Mouse (Mus musculus): Measurements from ENCODE around the gene Efcab6. TPM values are rescaled to one million over a fixed set of nuclear protein-coding genes. Genes with fewer than 3 reads are reported as not detected.

Efcab6 gene
- total RNA-seq, 2 experiments from 2014 or later, result 16.7 to 17.5 TPM

DNA sequence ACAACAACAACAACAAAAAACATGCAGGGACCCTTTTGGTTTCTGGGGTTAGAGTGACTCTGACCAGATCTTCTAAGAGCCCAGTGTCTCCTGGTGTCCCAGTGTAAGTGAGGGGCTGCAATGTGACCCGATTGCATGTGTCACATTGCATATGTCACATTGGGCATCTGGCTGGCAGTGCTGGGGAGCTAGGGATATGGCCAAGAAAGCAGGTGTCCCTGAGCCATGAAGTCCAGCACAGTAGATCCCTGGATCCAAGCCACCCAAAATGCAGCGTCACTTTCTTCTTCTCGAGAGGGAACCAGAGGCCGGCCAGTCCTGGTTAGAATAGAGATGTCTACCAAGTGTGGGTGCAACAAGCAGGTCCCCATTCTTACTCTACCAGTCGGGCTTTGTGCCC, 199.6 kb downstream of the Efcab6 start:
- H3K27ac ChIP-seq, result no peak overlapping the region
- intact Hi-C loops (cut with DNase I), result no loop called here
- no peak for DNase-seq (ENCODE audit: extremely low spot score in 1 of 2, low spot score in 2 of 2)
- TF ChIP-seq CTCF (IDR thresholded peaks at IDR 0.05), result no peak
- no peak overlapping the region for H3K4me3 ChIP-seq

DNA sequence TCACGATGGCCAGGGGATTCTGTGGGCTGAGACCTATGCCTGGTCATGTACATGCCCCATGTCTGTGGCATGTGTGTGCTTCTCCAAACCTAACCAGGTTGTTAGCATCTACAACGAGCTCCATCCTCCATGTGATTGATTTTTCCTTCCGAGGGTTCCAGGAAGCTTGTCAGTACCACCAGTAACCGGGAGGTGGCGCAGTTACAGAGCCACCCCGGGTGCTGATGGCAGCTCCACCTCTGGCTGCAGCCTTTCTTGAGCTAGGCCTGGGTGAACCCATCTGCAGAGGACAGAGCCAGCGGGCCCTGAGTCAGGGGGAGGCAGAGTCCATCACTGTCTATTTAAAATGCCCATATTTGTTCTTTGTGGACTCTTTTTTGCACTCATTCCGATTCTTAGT, 208.1 kb downstream of the Efcab6 start:
- Histone ChIP-seq H3K27ac (no peak overlapping the region), H3K4me3 (no peak overlapping the region)
- DNase-seq (ENCODE audit: extremely low spot score in 1 of 2, low spot score in 2 of 2), result peak; percentile 72 to 81
- intact Hi-C loops (cut with DNase I), result loop anchor here (1.0 to 5.0 kb wide), 3 partner anchors 55 to 215 kb away; no protein-coding TSS in a partner anchor
- peak; percentile 98 for TF ChIP-seq CTCF (IDR thresholded peaks at IDR 0.05)

GRCm38 (mm10) chr15:83853400-83853811, 211.8 kb downstream of the Efcab6 start:
- intact Hi-C loops (cut with DNase I), result loop anchor here (5.0 kb wide), 1 partner anchor 144 kb away; no protein-coding TSS in a partner anchor
- peak overlapping the region; percentile 44 for H3K27ac ChIP-seq
- peak; percentile 9; the same call in 1 of the 2 replicates for TF ChIP-seq CTCF (IDR thresholded peaks at IDR 0.05)
- H3K4me3 ChIP-seq, result no peak overlapping the region
- peak in 1 of 2 experiments; percentile 51 for DNase-seq (ENCODE audit: extremely low spot score in 1 of 2, low spot score in 2 of 2)

- no peak for DNase-seq (ENCODE audit: extremely low spot score in 1 of 2, low spot score in 2 of 2)
- H3K4me3 ChIP-seq, result no peak overlapping the region
- peak overlapping the region; percentile 87 for H3K27ac ChIP-seq
- intact Hi-C loops (cut with DNase I), result no loop called here
- no peak for TF ChIP-seq CTCF (IDR thresholded peaks at IDR 0.05)
Observed at GRCm38 (mm10) chr15:83848193-83848592, 217.0 kb downstream of the Efcab6 start.

DNA sequence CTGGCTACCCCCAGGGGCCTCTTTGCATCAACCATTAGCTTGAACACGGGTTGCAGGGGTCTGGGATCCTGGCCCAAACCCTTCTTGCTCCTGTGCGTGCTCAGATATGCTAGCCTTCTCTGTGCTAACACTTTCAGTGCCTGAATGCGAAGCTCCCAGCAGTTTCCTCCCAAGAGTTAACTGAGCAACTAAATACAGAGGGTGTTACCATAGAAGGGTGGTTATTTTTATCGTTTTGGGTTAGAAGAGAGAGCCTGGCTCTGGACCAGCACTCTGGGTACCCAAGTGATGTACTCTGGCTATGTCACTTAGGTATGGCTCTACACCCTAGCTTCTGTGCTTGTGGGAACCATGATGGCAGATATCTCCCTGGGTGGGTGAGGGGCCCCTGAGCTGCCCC, 217.7 kb downstream of the Efcab6 start:
- peak overlapping the region; percentile 87 for H3K27ac ChIP-seq
- intact Hi-C loops (cut with DNase I), result no loop called here
- no peak overlapping the region for H3K4me3 ChIP-seq
- DNase-seq (ENCODE audit: extremely low spot score in 1 of 2, low spot score in 2 of 2), result no peak
- no peak for TF ChIP-seq CTCF (IDR thresholded peaks at IDR 0.05)

GRCm38 (mm10) chr15:83846592-83846991, 218.6 kb downstream of the Efcab6 start:
- peak overlapping the region; percentile 83 for H3K27ac ChIP-seq
- DNase-seq (ENCODE audit: extremely low spot score in 1 of 2, low spot score in 2 of 2), result no peak
- no peak overlapping the region for H3K4me3 ChIP-seq
- TF ChIP-seq CTCF (IDR thresholded peaks at IDR 0.05), result no peak
- intact Hi-C loops (cut with DNase I), result no loop called here

GRCm38 (mm10) chr15:83845734-83846133, 219.4 kb downstream of the Efcab6 start:
- peak overlapping the region; percentile 83 for H3K27ac ChIP-seq

GRCm38 (mm10) chr15:83842915-83843789, 222.0 kb downstream of the Efcab6 start:
- intact Hi-C loops (cut with DNase I), result loop anchor here (2.0 kb wide), 1 partner anchor 60 kb away; no protein-coding TSS in a partner anchor
- H3K4me3 ChIP-seq, result no peak overlapping the region
- peak overlapping the region; percentile 84 for H3K27ac ChIP-seq
- no peak for TF ChIP-seq CTCF (IDR thresholded peaks at IDR 0.05)
- DNase-seq (ENCODE audit: extremely low spot score in 1 of 2, low spot score in 2 of 2), result no peak

More at GRCm38 (mm10) chr15:83845734-83846133, 219.4 kb downstream of the Efcab6 start:
- no peak for TF ChIP-seq CTCF (IDR thresholded peaks at IDR 0.05)
- H3K4me3 ChIP-seq, result no peak overlapping the region
- no peak for DNase-seq (ENCODE audit: extremely low spot score in 1 of 2, low spot score in 2 of 2)
- intact Hi-C loops (cut with DNase I), result no loop called here

DNA sequence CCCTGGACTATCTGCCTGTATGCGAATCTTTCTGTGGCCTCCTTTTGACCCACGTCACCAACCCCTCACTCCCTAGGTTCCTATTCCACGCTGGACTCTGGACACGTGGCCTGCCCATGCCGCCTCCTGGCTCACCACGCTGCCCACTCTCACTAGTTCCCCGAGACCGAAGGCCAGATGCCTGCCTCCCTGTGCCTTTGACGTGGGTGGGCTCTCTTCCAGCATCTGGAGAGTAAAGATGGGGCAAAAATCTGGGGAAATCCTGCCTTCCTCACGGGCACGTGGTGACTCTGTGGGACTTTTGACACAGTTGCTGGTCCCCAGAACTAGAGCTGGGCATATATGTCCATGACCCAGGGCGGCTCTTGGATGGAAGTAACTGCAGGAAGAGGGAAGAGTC, 222.8 kb downstream of the Efcab6 start:
- DNase-seq (ENCODE audit: extremely low spot score in 1 of 2, low spot score in 2 of 2), result no peak
- Histone ChIP-seq H3K4me3 (no peak overlapping the region), H3K27ac (peak overlapping the region; percentile 84)
- intact Hi-C loops (cut with DNase I), result loop anchor here (2.0 kb wide), 1 partner anchor 60 kb away; no protein-coding TSS in a partner anchor
- no peak for TF ChIP-seq CTCF (IDR thresholded peaks at IDR 0.05)

DNA sequence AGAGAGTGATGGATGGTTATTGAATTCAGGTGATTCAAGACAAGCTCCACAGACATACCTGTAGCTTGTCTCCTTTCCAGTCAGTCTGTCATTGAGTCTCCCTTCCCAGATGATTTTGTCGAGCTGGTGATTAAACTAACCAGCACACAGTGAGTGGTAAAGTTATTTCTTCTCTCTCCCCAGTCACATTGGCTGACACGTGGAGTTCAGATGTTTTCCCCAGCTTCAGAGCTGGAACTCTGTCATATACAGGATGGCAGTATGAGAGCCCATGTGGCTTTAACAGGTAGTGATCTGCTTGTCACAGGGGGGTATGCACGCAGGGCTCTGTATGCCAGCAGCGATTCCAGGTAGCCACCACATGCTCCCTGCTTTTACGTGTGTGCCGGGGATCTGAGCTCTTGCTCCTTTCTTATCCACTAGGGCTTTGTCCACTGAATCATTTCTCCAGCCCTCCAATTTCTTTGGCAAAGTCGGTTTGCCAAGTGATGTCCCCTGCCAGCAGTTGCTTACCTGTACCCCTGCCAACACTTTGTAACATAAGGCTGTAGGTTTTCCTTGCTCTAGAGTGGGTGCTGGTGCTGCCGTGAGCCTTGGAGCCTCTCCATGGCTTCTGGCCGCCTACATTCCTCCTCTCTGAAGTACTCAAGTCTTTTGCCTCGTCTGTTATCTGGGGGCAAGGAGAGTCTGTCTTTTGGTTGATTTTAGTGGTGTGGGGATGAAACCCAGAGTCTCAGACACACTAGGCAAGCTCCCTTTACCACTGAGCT, 224.0 kb downstream of the Efcab6 start:
- no peak for TF ChIP-seq CTCF (IDR thresholded peaks at IDR 0.05)
- Histone ChIP-seq H3K27ac (peak overlapping the region; percentile 84), H3K4me3 (no peak overlapping the region)
- intact Hi-C loops (cut with DNase I), result no loop called here
- DNase-seq (ENCODE audit: extremely low spot score in 1 of 2, low spot score in 2 of 2), result peak in 1 of 2 experiments; percentile 53

DNA sequence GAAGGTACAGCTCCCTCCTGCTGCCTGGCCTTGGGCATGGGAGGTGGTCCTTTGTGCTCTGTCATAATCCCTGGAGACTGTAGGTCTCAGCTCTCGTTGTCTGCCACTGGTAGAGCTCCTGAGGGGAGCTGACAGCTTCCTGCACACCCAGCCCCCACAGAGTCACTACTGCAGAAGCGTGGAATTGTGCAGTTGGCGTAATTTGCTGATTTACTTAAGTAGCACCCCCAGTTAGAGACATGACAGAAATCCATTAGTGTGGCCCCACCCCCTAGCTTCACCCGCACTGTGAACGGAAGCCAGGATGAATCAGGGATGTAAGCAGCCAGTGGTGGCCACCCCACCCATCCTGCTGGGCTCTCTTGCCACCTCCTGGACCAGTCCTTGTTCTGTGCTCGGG, 232.9 kb downstream of the Efcab6 start:
- no peak for TF ChIP-seq CTCF (IDR thresholded peaks at IDR 0.05)
- H3K4me3 ChIP-seq, result no peak overlapping the region
- DNase-seq (ENCODE audit: extremely low spot score in 1 of 2, low spot score in 2 of 2), result no peak
- H3K27ac ChIP-seq, result no peak overlapping the region
- intact Hi-C loops (cut with DNase I), result no loop called here

DNA sequence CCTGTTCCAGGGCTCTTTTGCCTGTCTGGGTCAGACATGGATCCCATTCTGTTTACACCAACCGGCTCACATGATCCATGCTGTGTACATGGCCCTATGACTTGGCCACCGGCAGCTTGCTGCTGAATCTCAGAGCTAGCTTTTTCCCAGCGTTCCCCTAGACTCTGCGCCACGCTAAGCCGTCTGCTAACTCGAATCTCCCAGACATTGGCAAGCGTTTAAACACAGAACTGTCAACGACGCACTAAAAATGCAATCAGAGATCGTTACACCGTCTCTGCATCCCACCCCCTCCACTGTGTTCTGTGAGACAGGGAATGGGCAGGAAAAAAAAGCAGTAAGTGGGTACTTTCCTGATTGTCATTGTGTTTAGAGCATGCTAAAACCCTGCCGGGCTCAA, 236.0 kb downstream of the Efcab6 start:
- intact Hi-C loops (cut with DNase I), result no loop called here
- no peak for DNase-seq (ENCODE audit: extremely low spot score in 1 of 2, low spot score in 2 of 2)
- no peak for TF ChIP-seq CTCF (IDR thresholded peaks at IDR 0.05)
- peak overlapping the region; percentile 70 for H3K27ac ChIP-seq
- no peak overlapping the region for H3K4me3 ChIP-seq

Data from left cerebral cortex, adult 2 months (tissue).